Mouse (Mus musculus) telencephalon, adult 2 months (tissue): ENCODE data around the gene Ccr2.
"Not testable (repeated sequence)": the region's sequence is repeated elsewhere in the genome, so short reads cannot be mapped to it uniquely, and the experiment has no call there.

ENCODE experiments used
- DNase-seq: peaks from one replicate; pipeline ENCODE4 v3.0.0-alpha.2; 2011; ENCODE audit warnings: low read depth, low spot score

Gene Ccr2

GRCm38 (mm10) chr9:124101723-124102122 lies at the start of gene Ccr2:
Ccr2 (plus strand) TSS chr9:124101950.
- no peak for DNase-seq

GRCm38 (mm10) chr9:124053532-124053931 lies 48.2 kb upstream of the Ccr2 start:
- DNase-seq, result no peak

GRCm38 (mm10) chr9:124056158-124056709 lies 45.5 kb upstream of the Ccr2 start:
- DNase-seq, result no peak

- no peak for DNase-seq
These were observed 41.9 kb upstream of the Ccr2 start for GRCm38 (mm10) chr9:124059660-124060352.

DNA sequence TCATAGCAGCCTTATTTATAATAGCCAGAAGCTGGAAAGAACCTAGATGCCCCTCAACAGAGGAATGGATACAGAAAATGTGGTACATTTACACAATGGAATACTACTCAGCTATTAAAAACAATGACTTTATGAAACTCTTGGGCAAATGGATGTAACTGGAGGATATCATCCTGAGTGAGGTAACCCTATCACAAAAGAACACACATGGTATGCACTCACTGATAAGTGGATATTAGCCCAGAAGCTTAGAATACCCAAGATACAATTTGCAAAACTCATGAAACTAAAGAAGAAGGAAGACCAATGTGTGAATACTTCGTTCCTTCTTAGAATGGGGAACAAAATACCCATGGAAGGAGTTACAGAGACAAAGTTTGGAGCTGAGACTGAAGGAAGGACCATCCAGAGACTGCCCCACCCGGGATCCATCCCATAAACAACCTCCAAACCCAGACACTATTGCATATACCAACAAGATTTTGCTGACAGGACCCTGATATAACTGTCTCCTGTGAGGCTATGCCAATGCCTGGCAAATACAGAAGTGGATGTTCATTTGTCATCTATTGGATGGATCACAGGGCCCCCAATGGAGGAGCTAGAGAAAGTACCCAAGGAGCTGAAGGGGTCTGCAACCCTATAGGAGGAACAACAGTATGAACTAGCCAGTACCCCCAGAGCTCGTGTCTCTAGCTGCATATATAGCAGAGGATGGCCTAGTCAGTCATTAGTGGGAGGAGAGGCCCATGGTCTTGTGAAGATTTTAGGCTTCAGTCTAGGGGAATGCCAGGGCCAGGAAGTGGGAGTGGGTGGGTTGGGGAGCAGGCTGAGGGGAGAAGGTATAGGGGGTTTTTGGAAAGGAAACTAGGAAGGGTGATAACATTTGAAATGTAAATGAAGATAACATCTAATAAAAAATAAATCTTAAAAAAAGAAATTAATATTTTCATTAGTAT lies 40.0 kb upstream of the Ccr2 start:
- DNase-seq, result not testable (repeated sequence)

DNA sequence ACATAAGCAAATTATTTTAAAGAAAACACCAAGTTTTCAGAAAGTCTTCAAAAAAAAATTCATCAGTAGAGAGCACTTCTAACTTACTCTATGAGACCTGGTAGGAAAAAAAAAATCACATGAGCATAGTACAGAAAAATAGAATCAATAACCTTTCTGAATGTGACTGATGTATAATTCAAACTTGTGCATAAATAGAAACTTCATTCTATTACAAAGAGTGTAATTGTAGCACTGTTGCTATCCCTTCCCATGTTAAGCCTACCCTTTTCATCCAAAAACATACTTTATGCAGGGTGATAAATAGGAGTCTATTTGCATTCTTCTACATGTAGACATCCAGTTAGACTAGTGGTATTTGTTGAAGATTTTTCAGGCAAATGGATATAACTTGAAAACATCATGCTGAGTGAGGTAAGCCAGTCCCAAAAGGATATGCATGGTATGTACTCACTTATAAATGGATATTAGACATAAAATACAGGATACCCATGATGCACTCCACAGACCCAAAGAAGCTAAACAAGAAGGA lies 35.1 kb upstream of the Ccr2 start:
- no peak for DNase-seq

- no peak for DNase-seq
These were observed 33.4 kb upstream of the Ccr2 start for GRCm38 (mm10) chr9:124068098-124069058.

- DNase-seq, result peak; percentile 10
These were observed 30.2 kb upstream of the Ccr2 start for GRCm38 (mm10) chr9:124071506-124071905.

GRCm38 (mm10) chr9:124079803-124080202 lies 21.9 kb upstream of the Ccr2 start:
- DNase-seq, result no peak

DNA sequence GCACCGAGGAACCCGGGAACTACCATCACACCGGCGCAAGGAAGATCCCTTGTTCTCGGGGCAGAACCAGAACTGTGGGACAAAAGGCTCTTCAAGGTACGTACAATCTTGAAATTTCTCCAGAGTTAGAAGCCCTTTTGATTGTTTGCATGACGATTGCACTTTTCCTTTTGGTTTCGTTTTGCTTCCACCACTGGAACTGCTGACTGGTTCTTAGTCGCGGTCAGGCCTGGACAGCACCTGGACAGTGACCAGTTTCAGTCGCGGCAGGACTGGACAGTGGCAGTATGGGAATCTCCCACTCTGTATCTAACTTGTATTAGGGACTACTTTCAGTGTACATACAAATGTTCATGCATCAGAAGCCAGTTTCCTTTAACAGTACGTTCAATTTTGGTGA lies 21.3 kb upstream of the Ccr2 start:
- DNase-seq, result not testable (repeated sequence)

GRCm38 (mm10) chr9:124090441-124090840 lies 11.3 kb upstream of the Ccr2 start:
- no peak for DNase-seq

- no peak for DNase-seq
These were observed 2.6 kb upstream of the Ccr2 start for GRCm38 (mm10) chr9:124099127-124099526.

GRCm38 (mm10) chr9:124100357-124100756 lies 1.4 kb upstream of the Ccr2 start:
- DNase-seq, result no peak

DNA sequence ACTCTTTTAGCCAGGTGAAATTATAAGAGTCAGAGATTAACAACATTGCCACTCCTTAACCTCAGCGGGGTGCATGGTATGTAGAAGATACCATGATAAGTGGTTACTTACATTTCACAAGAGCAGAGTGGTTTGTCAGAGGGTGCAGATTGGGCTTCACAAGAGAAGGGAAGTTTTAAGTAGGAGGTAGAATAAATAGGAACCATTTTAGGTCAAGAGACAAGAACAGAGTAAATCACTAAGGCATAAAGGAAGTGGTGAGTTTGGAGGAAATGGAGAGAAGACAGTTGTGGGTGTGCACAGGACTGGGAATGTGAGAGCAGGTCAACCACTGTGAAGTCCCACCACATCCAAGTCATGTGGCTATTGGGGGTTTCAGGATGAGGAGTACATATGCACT lies 1.4 kb downstream of the Ccr2 start:
- DNase-seq, result no peak

DNA sequence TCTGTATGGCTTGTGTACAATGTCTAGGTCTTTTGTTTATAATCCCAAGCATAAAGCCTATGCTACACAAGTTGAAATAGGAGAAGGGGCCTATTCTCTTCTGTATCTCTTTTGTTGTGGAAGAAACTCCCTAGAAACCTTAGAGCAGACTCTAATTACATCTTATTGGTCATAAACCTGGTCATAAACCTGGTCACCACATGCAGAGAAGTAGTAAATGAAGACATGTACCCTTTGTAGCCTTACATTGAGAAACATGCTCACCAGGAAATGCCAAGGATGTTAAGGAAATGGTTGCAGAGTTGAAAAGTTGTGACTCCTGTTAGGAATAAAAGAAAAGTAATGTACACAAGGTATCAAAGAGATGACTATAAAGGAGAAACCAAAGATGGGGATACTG lies 3.4 kb downstream of the Ccr2 start:
- no peak for DNase-seq

DNA sequence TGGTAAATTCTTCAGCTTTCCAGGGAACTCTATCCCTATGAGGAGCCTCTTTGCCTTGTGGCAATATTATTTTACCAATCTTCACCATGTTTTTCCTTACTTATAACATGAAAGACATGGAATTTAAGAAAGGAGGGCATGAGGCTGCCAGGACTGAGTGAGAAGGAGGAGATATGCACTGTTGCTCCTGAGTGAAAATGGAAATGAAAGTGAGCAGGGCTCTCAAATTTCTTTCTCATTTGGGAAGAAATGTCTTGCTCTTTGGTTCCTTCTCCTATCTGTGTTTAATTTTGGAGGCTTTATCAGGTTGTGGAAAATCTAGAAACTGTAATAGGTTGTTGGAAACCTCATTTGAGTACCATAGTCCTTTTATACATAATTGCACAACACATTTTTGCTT lies 5.5 kb downstream of the Ccr2 start:
- DNase-seq, result no peak

- DNase-seq, result no peak
These were observed 6.8 kb downstream of the Ccr2 start for GRCm38 (mm10) chr9:124108356-124109127.

- no peak for DNase-seq
These were observed 10.2 kb downstream of the Ccr2 start for GRCm38 (mm10) chr9:124111997-124112396.

DNA sequence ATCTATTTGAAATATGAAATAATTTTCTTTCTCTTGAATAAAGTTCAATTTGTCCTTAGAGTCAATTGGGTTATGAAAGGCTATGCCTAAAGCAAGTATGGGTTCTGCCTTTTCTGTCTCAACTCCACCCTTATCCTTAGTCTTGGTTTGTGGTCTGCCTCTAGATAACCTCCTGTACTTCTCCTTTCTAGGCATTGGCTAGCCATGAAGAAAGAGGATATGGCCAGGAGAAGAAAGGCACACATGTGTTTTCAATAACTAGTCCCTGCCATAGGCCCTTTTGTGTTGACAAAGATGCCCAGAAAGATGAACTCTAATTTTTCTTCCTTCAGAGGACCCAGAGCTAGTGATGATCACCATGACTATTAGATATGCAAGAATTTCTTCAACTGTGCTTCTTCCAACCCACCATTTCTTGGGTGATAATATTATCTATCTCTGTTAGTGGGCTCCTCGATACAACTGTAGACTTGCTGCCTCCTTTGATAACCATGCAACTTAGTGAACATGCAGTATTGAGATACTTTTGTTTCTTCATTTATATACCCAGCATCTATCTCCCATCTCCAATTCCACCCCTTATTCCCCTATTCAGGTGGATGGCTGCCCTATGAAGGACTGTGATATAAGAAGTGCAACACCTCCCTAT lies 11.0 kb downstream of the Ccr2 start:
- no peak for DNase-seq

GRCm38 (mm10) chr9:124113777-124114176 lies 12.0 kb downstream of the Ccr2 start:
- no peak for DNase-seq
